Mouse (Mus musculus) T-helper 2 cell (primary cell): ENCODE measurements at regions not wholly inside any gene's neighbourhood (a gene's known extent, or its start where the extent isn't known, plus 50 kb on each side); places are given as distances from the start of the nearest gene placed in this dataset.
"Not testable (repeated sequence)": the region's sequence is repeated elsewhere in the genome, so short reads cannot be mapped to it uniquely, and the experiment has no call there.

Experiments
- in situ Hi-C: fragments of 300-600 bp; cut with MboI, MseI; formaldehyde crosslinking; loops from one replicate; pipeline ENCODE4 v1.15.1; 2025; ENCODE audit warnings: high pct_unique_total_duplicates

DNA sequence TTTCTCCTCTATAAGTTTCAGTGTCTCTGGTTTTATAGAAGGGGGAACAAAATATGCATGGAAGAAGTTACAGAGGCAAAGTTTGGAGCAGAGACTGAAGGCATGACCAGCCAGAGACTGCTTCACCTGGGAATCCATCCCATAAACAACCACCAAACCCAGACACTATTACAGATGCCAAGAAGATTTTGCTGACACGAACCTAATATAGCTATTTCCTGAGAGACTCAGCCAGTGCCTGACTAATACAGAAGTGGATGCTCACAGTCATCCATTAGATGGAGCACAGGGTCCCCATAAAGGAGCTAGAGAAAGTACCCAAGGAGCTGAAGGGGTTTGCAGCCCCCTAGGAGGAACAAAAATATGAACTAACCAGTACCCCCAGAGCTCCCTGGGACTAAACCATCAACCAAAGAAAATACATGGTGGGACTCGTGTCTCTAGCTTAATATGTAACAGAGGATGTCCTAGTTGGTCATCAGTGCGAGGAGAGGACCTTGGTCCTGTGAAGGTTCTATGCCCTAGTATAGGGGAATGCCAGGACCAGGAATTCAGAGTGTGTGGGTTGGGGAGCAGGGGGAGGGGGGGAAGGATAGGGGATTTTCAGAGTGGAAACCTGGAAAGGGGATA is 621.2 kb upstream of the Msl3l2 start:
- in situ Hi-C loops: not testable (repeated sequence)

DNA sequence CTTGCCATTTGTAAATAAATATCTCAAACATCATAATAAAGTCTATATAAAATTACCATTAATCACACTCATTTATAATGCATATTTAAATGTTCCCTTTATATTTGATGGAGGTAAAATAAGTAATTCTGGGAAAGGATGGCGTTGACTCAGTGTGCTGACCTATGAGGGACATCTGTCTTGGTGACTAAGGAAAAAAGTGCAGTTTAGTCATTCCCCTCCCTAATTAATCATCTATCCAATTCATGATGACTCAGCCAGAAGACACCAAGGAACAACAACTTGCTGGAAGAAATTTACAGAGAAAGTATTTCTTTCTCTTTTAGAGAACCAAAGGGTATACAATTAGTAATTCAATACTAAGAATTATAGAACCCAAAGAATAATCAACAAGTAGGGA is 584.0 kb upstream of the Msl3l2 start:
- in situ Hi-C loops: no loop called here

DNA sequence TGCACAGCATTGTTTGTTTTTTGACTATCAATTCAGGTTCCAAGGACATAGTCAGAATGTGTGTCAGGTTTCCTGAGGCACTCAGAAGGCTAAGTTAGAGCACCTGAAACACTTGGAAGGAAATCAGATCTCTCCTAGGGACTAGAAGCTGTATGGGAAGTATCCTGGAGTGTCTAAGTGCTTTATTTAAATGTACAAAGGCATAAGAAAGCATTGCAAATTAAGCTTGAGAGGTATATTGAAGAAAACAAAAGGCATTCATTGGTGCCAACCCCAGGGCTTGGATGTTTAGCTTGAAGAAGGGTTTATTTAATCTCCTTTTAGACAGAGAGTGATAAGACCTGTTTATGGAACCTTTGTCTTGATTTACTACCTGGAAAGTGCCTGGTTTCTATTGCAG is 569.3 kb upstream of the Msl3l2 start:
- in situ Hi-C loops: loop anchor here (5.0 kb wide), 1 partner anchor 60 kb away; no protein-coding TSS in a partner anchor

DNA sequence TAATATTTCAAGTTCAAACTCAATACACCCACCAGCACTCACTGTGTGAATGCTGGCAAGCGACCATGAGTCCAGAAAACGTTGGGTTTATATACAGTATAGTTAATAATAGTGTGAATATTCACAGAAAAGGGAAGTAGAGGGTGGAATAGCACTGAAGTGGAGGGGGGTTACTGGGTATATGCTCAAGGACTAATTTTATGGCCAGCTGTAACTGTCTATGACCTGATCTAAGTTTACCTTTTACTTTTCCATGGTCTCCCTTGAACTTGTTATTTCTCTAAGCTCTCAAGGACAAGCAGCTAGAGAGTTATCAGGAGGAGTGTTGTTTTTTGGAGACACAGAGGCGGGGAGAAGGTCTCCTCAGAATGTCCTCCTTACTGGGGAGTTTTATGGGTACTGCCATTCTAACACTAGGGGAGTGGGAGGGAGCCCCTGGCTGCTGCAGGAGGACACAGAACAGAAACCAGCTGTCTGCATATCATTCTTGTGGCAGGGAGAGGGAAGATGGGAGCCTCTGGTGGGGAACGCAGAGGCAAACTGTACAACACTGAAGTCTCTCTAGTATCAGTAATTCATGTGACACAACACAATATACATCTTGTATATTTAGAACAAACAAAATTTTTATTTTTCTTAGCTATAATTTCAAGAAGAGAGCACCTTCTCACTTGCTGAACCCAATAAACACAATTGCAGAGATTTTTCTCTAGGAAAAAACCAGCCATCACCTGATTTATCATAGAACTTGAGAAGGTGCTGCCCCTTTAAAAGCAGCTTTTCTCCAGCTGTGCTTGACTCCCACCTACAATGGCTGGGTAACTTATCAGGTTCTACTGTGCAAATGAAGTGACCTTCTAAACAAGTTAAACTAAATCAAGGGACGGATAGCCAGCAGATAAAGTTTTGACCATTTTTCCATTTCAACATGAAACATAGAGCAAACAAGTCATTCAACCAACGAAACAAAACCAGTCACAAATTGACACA is 560.0 kb upstream of the Msl3l2 start:
- in situ Hi-C loops: no loop called here

DNA sequence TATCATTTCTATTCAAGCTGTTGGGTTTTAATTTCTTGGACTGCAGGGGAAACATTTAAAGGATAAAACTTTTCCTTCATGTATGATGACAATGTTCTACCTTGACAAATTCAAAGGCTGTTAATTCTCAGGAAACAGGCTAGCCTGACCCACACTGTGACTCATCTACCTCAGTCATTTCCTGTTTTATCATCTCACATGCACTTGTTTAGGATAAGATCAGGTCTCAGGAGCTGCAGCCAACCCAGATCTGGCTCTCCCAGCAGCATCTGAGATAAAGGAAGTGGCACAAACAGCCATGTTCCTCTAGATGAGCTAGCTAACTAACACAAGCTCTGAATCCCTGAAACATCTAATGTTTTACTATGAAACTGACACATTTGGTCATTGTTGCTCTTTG is 541.8 kb upstream of the Msl3l2 start:
- in situ Hi-C loops: no loop called here

DNA sequence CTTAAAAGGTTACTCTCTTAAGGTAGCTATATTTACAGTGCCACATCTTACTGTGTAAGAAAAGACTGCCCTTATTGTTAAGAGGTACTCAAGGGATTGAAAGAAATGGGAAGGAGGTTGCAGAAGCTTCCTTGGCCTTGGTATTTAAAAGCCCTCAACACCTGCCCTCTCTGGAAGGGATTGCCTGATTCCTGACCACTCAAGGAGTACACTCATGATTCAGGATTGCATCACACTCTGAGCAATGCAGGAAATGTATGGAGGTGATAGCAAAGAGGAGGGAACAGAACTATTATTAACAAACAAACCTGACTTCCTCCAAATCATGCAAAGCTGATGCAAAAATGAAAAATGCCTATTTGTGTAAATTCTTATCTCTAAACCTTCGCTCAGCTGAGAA is 534.0 kb upstream of the Msl3l2 start:
- in situ Hi-C loops: no loop called here

DNA sequence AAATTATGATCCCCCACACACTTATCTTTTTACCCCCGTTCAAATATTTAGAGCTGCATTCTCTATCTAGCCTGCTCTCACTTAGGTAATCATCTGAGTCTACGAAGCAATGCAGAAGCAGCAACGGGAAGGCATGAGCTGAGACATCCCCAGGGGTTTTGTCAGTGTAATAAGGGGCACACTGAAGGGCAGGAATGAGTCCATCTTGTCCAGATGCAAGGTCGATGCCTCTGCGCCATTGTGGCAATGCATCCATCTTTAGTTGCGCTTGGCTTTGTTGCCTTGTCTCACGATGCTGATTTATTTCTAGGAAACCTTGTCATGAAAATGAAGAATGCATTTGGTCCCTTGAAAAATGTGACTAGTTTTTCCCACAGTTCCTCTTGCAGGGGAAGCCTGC is 515.7 kb upstream of the Msl3l2 start:
- in situ Hi-C loops: no loop called here

DNA sequence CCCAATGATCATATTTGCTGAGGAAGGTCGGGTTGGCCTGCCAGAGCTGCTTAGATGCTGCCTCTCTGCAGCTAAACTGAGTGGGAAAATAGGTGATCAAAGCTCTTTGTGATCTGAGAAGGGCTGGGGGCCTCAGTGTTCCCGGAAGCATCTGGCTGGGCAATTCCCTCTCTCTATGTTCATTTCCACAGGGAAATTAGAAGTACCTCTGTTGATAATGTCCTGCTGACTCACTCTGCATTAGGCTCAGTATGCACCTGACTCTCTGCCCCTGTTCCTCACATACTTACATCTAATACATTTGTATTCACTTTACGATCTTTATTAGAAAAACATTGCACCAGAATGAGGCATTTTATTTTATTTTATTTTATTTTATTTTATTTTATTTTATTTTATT is 514.8 kb upstream of the Msl3l2 start:
- in situ Hi-C loops: no loop called here

- in situ Hi-C loops: no loop called here
Measured at GRCm38 (mm10) chr10:55624566-55625287, 482.0 kb upstream of the Msl3l2 start.

DNA sequence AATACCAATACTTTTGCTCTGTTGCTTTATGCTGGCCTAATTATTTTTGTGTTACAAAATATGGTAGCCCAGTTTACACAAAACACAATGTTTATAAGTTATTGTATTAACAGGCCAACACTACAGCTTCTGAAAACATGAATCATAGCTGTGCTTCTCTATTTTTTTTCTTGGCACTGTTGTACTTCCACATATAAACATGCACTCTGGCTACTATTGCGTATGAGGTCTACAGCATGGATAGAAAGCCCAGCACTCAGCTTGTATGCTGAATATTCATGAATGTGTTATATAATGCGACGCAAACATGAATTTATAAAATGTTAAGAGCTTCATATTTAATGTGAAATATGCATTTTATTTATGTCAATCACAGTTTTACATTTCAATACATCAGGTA is 465.4 kb upstream of the Msl3l2 start:
- in situ Hi-C loops: no loop called here
